Mouse (Mus musculus) hindbrain, embryonic 15.5 days (tissue): ENCODE measurements at regions not wholly inside any gene's neighbourhood (a gene's known extent, or its start where the extent isn't known, plus 50 kb on each side); places are given as distances from the start of the nearest gene placed in this dataset.
"Not testable (repeated sequence)": the region's sequence is repeated elsewhere in the genome, so short reads cannot be mapped to it uniquely, and the experiment has no call there.

ENCODE experiments used
- ATAC-seq: fragments of 200-750 bp; cut with Nextera tagmentation; 2 replicates; pipeline ENCODE4 v1.8.0; 2017; ENCODE audit warnings: low read depth, moderate number of reproducible peaks, moderate TSS enrichment; ENCODE audit not compliant: low FRiP score
- H3K27ac ChIP-seq: fragments of 300-500 bp; sonication (generic); replicated peaks from 2 replicates; pipeline ENCODE4 v1.5.1; 2015; ENCODE audit warnings: mild to moderate bottlenecking, inconsistent platforms
- H3K27me3 ChIP-seq: fragments of 300-500 bp; sonication (generic); 2 replicates; pipeline ENCODE4 v1.6.1; 2015; ENCODE audit warnings: control low read depth, inconsistent platforms
- H3K36me3 ChIP-seq: fragments of 300-500 bp; sonication (generic); 2 replicates; pipeline ENCODE4 v1.6.1; 2015; ENCODE audit warnings: control low read depth, inconsistent platforms
- H3K4me1 ChIP-seq: fragments of 300-500 bp; sonication (generic); replicated peaks from 2 replicates; pipeline ENCODE4 v1.6.1; 2015; ENCODE audit warnings: control low read depth, inconsistent platforms
- H3K4me2 ChIP-seq: fragments of 300-500 bp; sonication (generic); 2 replicates; pipeline ENCODE4 v1.6.1; 2015; ENCODE audit warnings: moderate library complexity, mild to moderate bottlenecking, inconsistent platforms
- H3K4me3 ChIP-seq: fragments of 300-500 bp; sonication (generic); 2 replicates; pipeline ENCODE4 v1.5.1; 2015; ENCODE audit warnings: mild to moderate bottlenecking, inconsistent platforms
- H3K9ac ChIP-seq: fragments of 300-500 bp; sonication (generic); 2 replicates; pipeline ENCODE4 v1.6.1; 2015; ENCODE audit warnings: inconsistent platforms
- H3K9me3 ChIP-seq: fragments of 300-500 bp; sonication (generic); 2 replicates; pipeline ENCODE4 v1.6.1; 2016; ENCODE audit warnings: control low read depth, inconsistent platforms
- WGBS: fragments of 180-500 bp; shearing (Covaris S2); methylation state at CpG from one replicate; pipeline ENCODE4 v1.1.7; 2015; 5-methylcytosine and 5-hydroxymethylcytosine counted together

DNA sequence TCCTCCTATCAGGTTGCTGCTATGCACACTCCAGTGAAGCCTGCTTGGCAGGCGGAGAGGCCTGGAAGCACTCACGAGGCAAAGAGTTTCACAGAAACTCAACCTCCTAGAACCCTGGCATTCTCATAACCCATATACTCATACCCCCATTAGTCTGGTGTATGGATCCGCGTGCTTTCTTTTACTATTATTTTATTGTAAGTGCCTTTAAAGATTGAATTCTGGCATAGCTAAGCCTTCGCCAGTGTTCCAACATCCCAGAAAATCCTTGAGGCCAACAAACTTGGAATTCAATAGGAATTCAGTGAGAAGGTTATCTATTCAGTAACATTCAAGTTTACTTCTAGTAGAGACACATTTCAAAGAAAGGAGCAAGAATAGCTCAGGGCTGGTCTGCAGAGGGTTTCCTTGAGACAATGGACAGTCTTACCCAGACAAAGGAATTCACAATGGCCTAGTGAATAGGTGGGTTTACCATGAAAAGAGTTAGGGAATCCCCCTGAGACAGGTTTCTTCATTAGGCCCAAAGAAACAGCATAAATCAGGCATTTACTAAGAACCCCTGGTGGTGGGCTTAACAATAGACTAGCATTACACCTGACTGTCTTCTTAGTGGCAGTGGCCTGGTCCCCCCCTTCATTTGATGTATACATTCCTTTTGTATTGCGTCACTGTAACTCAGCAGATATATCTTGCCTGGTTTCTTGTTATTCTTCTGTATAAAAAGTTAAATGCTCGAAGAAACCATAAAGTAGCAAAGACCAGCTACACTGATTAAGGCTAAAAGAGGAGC, 80.8 kb upstream of the Gm15446 start:
- not testable (repeated sequence) for H3K4me1 ChIP-seq, H3K27ac ChIP-seq, H3K4me3 ChIP-seq, H3K9me3 ChIP-seq, H3K9ac ChIP-seq, H3K27me3 ChIP-seq, H3K4me2 ChIP-seq, ATAC-seq, H3K36me3 ChIP-seq
- WGBS, result 89% methylated on average over 7 of the region's 7 CpGs

DNA sequence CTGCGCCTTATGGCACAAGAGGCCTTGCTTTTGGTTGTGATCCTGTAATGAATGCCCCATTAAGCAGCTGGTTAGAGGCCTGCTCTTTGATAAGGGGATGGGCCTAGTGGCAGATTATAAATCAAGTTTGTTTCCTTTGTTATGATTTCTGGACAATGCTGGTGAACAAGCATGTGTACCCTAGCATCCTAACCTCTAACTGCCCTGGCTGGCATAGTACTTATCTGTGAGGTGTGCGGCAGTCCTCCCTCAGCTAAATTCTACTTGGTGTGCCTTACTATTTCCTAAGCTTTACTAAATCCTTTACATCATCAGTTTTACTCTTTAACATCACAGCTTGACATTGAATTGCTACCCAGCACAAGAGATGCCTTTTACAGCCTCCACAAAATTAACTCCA, 79.0 kb upstream of the Gm15446 start:
- WGBS, result 90% methylated on average over 2 of the region's 2 CpGs
- Histone ChIP-seq H3K4me2 (peak overlapping the region; percentile 53), H3K4me3 (peak overlapping the region; percentile 39; the same call in 1 of the 2 replicates)
- H3K9ac ChIP-seq, H3K36me3 ChIP-seq, H3K27ac ChIP-seq, H3K9me3 ChIP-seq, H3K4me1 ChIP-seq, H3K27me3 ChIP-seq, ATAC-seq: not testable (repeated sequence)

GRCm38 (mm10) chr5:109844753-109845186, 78.4 kb upstream of the Gm15446 start:
- peak overlapping the region; percentile 39 for H3K4me3 ChIP-seq
- ATAC-seq, result peak; percentile 68
- H3K4me2 ChIP-seq, result peak overlapping the region; percentile 53
- no peaks in the 10 kb centered on the region for H3K36me3 ChIP-seq
- no peaks in the 10 kb centered on the region for H3K27me3 ChIP-seq
- 0 out of 2 replicates have a peak, but pooled peaks cover 2% of the 10 kb centered on the region for H3K4me1 ChIP-seq
- H3K27ac ChIP-seq, result no peak overlapping the region
- no peaks in the 10 kb centered on the region for H3K9me3 ChIP-seq
- 11% methylated on average over 15 of the region's 15 CpGs for WGBS
- H3K9ac ChIP-seq, result 0 out of 2 replicates have a peak overlapping the region, but pooled peaks have one; percentile 7

DNA sequence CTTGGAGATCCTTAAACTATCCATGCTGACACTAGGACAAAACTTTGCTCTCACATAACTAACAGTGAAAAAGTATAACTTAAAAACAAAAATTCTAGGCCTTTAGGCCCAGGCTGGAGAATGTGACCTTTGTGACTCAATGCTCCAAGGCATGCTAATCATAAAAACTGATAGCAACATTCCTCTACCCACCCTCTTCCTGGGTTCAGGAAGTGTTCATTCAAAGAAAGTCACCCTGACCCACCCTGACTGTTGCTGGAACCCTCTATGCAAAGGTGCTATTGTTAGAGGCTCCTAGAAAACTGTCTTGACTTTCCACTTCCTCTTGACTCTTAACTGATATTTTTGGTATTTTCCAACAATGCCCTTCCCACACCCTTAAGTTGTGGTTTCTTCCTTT, 72.0 kb upstream of the Gm15446 start:
- not testable (repeated sequence) for ATAC-seq, H3K27me3 ChIP-seq, H3K4me3 ChIP-seq, H3K4me2 ChIP-seq, H3K27ac ChIP-seq, H3K9me3 ChIP-seq, H3K4me1 ChIP-seq, H3K9ac ChIP-seq, H3K36me3 ChIP-seq

DNA sequence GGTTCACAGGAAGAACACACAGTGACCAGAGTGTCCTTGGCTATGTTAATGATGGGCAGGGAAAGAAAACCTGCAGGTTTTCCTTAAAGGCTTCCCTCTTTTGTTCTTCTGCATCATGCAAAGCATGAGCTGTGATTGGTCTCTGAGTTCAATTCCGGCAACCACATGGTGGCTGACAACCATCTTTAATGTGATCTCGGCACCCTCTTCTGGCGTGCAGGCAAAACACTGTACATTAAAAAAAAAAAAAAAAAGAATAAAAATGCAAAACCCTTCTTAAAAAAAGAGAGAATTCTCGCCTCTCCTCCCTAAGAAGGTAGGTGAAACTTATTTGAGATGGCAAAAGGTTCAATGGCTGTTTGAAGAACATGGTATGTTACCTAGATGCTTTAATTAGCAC, 62.8 kb upstream of the Gm15446 start:
- no peaks in the 10 kb centered on the region for H3K36me3 ChIP-seq
- WGBS, result 83% methylated on average over 4 of the region's 4 CpGs
- H3K27ac ChIP-seq, result no peak overlapping the region
- no peak overlapping the region for H3K4me3 ChIP-seq
- ATAC-seq, result no peak
- no peak overlapping the region for H3K4me2 ChIP-seq
- no peaks in the 10 kb centered on the region for H3K27me3 ChIP-seq
- H3K4me1 ChIP-seq, result no peaks in the 10 kb centered on the region
- no peaks in the 10 kb centered on the region for H3K9me3 ChIP-seq
- H3K9ac ChIP-seq, result no peak overlapping the region

DNA sequence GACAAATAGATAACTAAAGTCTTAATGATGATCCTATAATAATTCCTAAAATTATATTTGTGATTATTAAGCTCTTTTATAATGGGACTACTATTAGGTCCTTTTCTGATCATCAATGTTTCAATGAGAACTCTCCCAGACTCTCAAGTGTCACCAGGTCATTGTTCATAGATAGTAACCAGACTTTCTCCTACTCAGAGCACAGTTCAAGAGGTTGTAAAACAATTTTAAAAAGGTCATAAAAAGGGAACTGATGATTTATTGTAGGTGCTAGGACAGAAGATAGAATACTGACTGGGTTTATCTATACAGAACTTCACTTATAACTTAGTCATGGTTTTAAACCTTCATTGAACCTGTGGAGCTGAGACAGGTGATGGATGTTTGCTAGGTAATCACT, 58.7 kb upstream of the Gm15446 start:
- not testable (repeated sequence) for H3K36me3 ChIP-seq, ATAC-seq, H3K27ac ChIP-seq, H3K9me3 ChIP-seq, H3K4me2 ChIP-seq, H3K9ac ChIP-seq, H3K4me3 ChIP-seq, H3K27me3 ChIP-seq
- peaks cover 17% of the 10 kb centered on the region for H3K4me1 ChIP-seq

- H3K4me2 ChIP-seq, result peak overlapping the region; percentile 62; the same call in 1 of the 2 replicates
- ATAC-seq, result no peak
- H3K9ac ChIP-seq, result no peak overlapping the region
- H3K4me3 ChIP-seq, result 0 out of 2 replicates have a peak overlapping the region, but pooled peaks have one; percentile 82
- no peaks in the 10 kb centered on the region for H3K9me3 ChIP-seq
- no peak overlapping the region for H3K27ac ChIP-seq
- peaks cover 17% of the 10 kb centered on the region for H3K4me1 ChIP-seq
- no peaks in the 10 kb centered on the region for H3K36me3 ChIP-seq
- 69% methylated on average over 1 of the region's 1 CpGs for WGBS
- no peaks in the 10 kb centered on the region for H3K27me3 ChIP-seq
Observed at GRCm38 (mm10) chr5:109865628-109866027, 57.6 kb upstream of the Gm15446 start.

- peak; percentile 100 for ATAC-seq
- peaks cover 17% of the 10 kb centered on the region for H3K4me1 ChIP-seq
- H3K4me3 ChIP-seq, result peak overlapping the region; percentile 82
- H3K27me3 ChIP-seq, result no peaks in the 10 kb centered on the region
- H3K36me3 ChIP-seq, result no peaks in the 10 kb centered on the region
- no peaks in the 10 kb centered on the region for H3K9me3 ChIP-seq
- peak overlapping the region; percentile 79 for H3K27ac ChIP-seq
- WGBS, result under 1% methylated on average over 22 of the region's 22 CpGs
- H3K9ac ChIP-seq, result peak overlapping the region; percentile 72
- peak overlapping the region; percentile 62 for H3K4me2 ChIP-seq
Observed at GRCm38 (mm10) chr5:109866337-109867126, 56.7 kb upstream of the Gm15446 start.

DNA sequence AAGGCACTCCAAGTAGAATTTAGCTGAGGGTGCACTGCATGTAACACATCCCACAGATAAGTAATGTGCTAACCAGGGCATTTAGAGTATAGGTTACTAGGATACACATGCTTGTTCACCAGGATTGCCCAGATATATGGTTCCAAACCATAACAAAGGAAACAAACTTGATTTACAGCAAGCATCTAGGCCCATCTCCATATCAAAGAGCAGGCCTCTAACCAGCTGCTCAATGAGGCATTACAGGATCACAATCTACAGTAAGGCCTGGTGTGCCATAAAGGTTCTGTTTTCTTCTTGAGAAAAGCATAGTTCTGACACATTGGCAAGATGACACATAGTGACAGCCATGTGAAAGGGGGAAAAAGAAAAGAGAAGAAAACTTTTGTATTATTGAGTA, 56.0 kb upstream of the Gm15446 start:
- not testable (repeated sequence) for ATAC-seq, H3K27me3 ChIP-seq, H3K36me3 ChIP-seq, H3K9me3 ChIP-seq
- Histone ChIP-seq H3K9ac (peak overlapping the region; percentile 72), H3K27ac (0 out of 2 replicates have a peak overlapping the region, but pooled peaks have one; percentile 11), H3K4me3 (peak overlapping the region; percentile 82), H3K4me1 (peaks cover 17% of the 10 kb centered on the region), H3K4me2 (peak overlapping the region; percentile 62)
